Mouse (Mus musculus) E14TG2a.4 (cell line): ENCODE measurements around the gene Nkrf.

ENCODE experiments used
- CTCF ChIP-seq: conservative IDR thresholded peaks from 2 replicates; pipeline ENCODE4 v1.5.1; 2014; ENCODE audit warnings: low read length
- NANOG ChIP-seq: IDR thresholded peaks from 2 replicates; pipeline ENCODE4 v1.6.1; 2014; ENCODE audit warnings: borderline replicate concordance, low read length, mixed read lengths
- POU5F1 ChIP-seq: IDR thresholded peaks from 2 replicates; pipeline ENCODE4 v1.6.1; 2014; ENCODE audit warnings: low read length, borderline replicate concordance

- TF ChIP-seq CTCF (no peak), NANOG (no peak), POU5F1 (no peak)
These were observed 18.6 kb upstream of the Nkrf start for GRCm38 (mm10) chrX:36921346-36921745.
